Mouse (Mus musculus) kidney, embryonic 14.5 days (tissue): ENCODE measurements around the gene Polm. TPM values are rescaled to one million over a fixed set of nuclear protein-coding genes. Genes with fewer than 3 reads are reported as not detected.

Experiments
- ATAC-seq: fragments of 200-750 bp; cut with Nextera tagmentation; 2 replicates; pipeline ENCODE4 v1.8.0; 2017; ENCODE audit warnings: moderate number of reproducible peaks, mild to moderate bottlenecking, moderate TSS enrichment, moderate library complexity; ENCODE audit not compliant: low FRiP score, low TSS enrichment
- H3K27ac ChIP-seq: fragments of 300-500 bp; sonication (generic); 2 replicates; pipeline ENCODE4 v1.5.1; 2014; ENCODE audit warnings: low read depth, mild to moderate bottlenecking, low read length, moderate library complexity, mixed read lengths
- H3K27me3 ChIP-seq: fragments of 300-500 bp; sonication (generic); 2 replicates; pipeline ENCODE4 v1.6.1; 2014; ENCODE audit warnings: mild to moderate bottlenecking, low read length; ENCODE audit not compliant: control insufficient read depth, insufficient read depth
- H3K36me3 ChIP-seq: fragments of 300-500 bp; sonication (generic); 2 replicates; pipeline ENCODE4 v1.6.1; 2014; ENCODE audit warnings: low read length, mixed read lengths; ENCODE audit not compliant: control insufficient read depth, insufficient read depth
- H3K4me1 ChIP-seq: fragments of 300-500 bp; sonication (generic); 2 replicates; pipeline ENCODE4 v1.6.1; 2014; ENCODE audit warnings: low read length, mixed read lengths; ENCODE audit not compliant: control insufficient read depth, insufficient read depth
- H3K4me2 ChIP-seq: fragments of 300-500 bp; sonication (generic); replicated peaks from 2 replicates; pipeline ENCODE4 v1.6.1; 2014; ENCODE audit warnings: low read depth, mild to moderate bottlenecking, low read length
- H3K4me3 ChIP-seq: fragments of 300-500 bp; sonication (generic); 2 replicates; pipeline ENCODE4 v1.5.1; 2014; ENCODE audit warnings: mild to moderate bottlenecking, low read length
- H3K9ac ChIP-seq: fragments of 300-500 bp; sonication (generic); 2 replicates; pipeline ENCODE4 v1.6.1; 2014; ENCODE audit warnings: low read depth, mild to moderate bottlenecking, low read length, moderate library complexity
- H3K9me3 ChIP-seq: fragments of 300-500 bp; sonication (generic); 2 replicates; pipeline ENCODE4 v1.6.1; 2016; ENCODE audit warnings: low read length; ENCODE audit not compliant: control insufficient read depth
- WGBS: fragments of 180-500 bp; shearing (Covaris S2); extraction: QIAGEN DNeasy Blood & Tissue Kit; methylation state at CpG from one replicate; pipeline ENCODE4 v1.1.7; 2014; 5-methylcytosine and 5-hydroxymethylcytosine counted together
- polyA plus RNA-seq: library from polyadenylated mRNA; unstranded; fragments of >200 nt; fragmentation: Nextera tagmentation; extraction: Ambion mirVana; gene quantifications from 2 replicates; pipeline ENCODE4 v1.2.1, GENCODE M21; 2014

Polm gene
- polyA plus RNA-seq, 1 experiment from 2014 or later = 9.1 TPM

DNA sequence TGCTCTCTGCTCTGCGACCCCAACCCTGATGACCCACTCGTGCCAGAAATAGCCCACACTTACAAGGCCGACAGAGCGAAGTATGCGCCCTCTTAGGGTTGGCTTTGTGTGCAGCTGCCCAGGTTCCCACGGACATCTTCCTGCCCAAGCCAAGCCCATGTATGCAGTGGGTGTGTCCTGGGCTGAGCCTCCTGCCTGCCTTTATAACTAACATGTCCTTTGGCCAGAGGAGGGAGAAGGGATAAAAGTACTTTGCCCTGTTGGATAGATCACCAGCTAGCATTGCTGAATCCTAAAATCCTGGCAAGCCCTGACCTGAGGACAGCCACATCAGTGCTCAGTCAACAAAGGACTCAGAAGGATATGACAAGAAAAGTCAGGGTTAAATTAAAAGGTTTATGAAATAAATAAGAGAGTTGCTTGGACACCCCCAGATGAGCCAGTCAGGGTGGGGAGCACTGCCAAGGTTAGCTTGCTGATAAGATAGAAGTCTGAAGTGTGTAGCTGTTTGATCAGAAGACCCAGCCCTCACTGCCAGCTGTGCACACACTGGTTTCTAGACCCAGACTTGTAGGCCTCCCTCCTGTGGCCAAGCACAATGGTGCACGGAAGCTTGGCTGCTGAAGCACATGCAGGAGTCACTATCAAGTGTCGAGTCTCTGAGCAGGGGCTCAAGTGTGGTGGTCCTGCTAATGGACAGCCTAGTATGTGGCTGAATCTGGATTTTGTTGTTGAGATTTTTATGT lies 55.4 kb downstream of the Polm start:
- Histone ChIP-seq H3K27me3 (no peaks in the 10 kb centered on the region), H3K9me3 (no peaks in the 10 kb centered on the region), H3K36me3 (0 out of 2 replicates have a peak, but pooled peaks cover 5% of the 10 kb centered on the region), H3K4me2 (no peak overlapping the region), H3K9ac (no peak overlapping the region), H3K4me3 (no peak overlapping the region), H3K4me1 (peaks cover 1% of the 10 kb centered on the region; the same call in 1 of the 2 replicates), H3K27ac (no peak overlapping the region)
- 76% methylated on average over 8 of the region's 8 CpGs for WGBS
- ATAC-seq = no peak

DNA sequence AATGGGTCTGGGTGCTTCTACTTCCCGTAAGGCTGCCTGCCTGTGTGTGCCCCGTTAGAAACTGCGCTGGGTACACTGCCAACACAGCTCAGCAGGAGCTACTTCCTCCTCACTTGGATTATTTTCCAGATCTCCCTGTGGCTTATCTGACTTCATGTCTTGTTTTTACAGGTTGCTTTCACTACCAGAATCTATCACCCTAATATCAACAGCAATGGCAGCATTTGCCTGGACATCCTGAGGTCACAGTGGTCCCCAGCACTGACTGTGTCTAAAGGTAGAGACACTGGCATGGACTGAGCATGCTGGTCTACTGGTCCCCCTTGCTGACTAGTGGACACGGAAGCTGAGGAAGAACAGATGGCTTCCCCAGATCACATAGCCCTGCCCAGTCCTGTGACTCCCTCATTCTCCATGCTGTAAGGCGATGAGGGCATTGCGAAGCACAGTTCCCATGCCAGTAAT lies 57.7 kb downstream of the Polm start:
- Histone ChIP-seq H3K4me1 (no peaks in the 10 kb centered on the region), H3K4me2 (no peak overlapping the region), H3K9me3 (no peaks in the 10 kb centered on the region), H3K27ac (no peak overlapping the region), H3K36me3 (0 out of 2 replicates have a peak, but pooled peaks cover 5% of the 10 kb centered on the region), H3K4me3 (no peak overlapping the region), H3K9ac (no peak overlapping the region), H3K27me3 (no peaks in the 10 kb centered on the region)
- ATAC-seq = no peak
- WGBS = 96% methylated on average over 6 of the region's 6 CpGs

DNA sequence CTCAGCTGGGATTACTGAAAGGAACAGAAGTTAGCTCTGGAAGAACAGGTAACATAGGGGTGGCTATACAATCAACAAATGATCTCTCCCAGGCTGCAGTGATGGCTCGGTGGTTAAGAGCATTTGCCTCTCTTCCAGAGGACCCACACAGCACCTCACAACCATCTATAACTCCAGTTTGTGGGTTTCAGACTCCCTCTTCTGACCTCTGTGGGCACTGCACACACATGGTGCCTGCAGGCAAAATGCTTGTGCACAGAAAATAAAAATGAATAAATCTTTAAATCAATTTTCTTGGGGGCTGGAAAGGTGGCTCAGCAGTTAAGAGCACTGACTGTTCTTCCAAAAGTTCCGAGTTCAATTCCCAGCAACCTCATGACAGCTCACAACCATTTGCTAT lies 59.3 kb downstream of the Polm start:
- H3K9me3 ChIP-seq = no peaks in the 10 kb centered on the region
- no peak overlapping the region for H3K27ac ChIP-seq
- 0 out of 2 replicates have a peak, but pooled peaks cover 5% of the 10 kb centered on the region for H3K36me3 ChIP-seq
- no peak overlapping the region for H3K4me2 ChIP-seq
- no peak overlapping the region for H3K4me3 ChIP-seq
- 74% methylated on average over 2 of the region's 2 CpGs for WGBS
- ATAC-seq = no peak
- no peaks in the 10 kb centered on the region for H3K4me1 ChIP-seq
- no peaks in the 10 kb centered on the region for H3K27me3 ChIP-seq
- H3K9ac ChIP-seq = no peak overlapping the region

Other genes starting within 250 kb of the Polm start
- gene Mrps24, start 122.3 kb downstream of the Polm start, polyA plus RNA-seq = 206 and 264 TPM in 2 replicates
- 9.9 and 15.1 TPM in 2 replicates for gene Urgcp, start 75.6 kb downstream of the Polm start, polyA plus RNA-seq
- gene Dbnl, start 49.5 kb downstream of the Polm start, polyA plus RNA-seq = 93.7 and 113 TPM in 2 replicates
- 3.3 and 4.4 TPM in 2 replicates for gene Pgam2, start 34.3 kb downstream of the Polm start, polyA plus RNA-seq
- 16.7 and 30.7 TPM in 2 replicates for gene Aebp1, start 23.9 kb upstream of the Polm start, polyA plus RNA-seq
- gene Pold2, start 40.3 kb upstream of the Polm start, polyA plus RNA-seq = 116 and 128 TPM in 2 replicates
- gene Myl7, start 60.8 kb upstream of the Polm start, polyA plus RNA-seq = 1.5 and 2.4 TPM in 2 replicates
- gene Gck, start 112.1 kb upstream of the Polm start, polyA plus RNA-seq = 1.5 and 2.0 TPM in 2 replicates
- gene Ykt6, start 117.7 kb upstream of the Polm start, polyA plus RNA-seq = 23.1 and 34.4 TPM in 2 replicates
- gene Camk2b, start 228.3 kb upstream of the Polm start, polyA plus RNA-seq = 4.2 and 4.4 TPM in 2 replicates